Mouse (Mus musculus): Measurements from ENCODE around the gene Gcnt3.
A peak's percentile ranks its signal among the peaks of the same experiment; 100 is the strongest.

Gcnt3 gene

GRCm38 (mm10) chr9:70037988-70038387, at the start of gene Gcnt3:
Gene Gcnt3 (minus strand): TSS chr9:70038088.
- no peak for DNase-seq

GRCm38 (mm10) chr9:70087379-70087778, 49.5 kb upstream of the Gcnt3 start:
- DNase-seq: no peak

GRCm38 (mm10) chr9:70086091-70086490, 48.2 kb upstream of the Gcnt3 start:
- no peak for DNase-seq

GRCm38 (mm10) chr9:70084107-70084506, 46.2 kb upstream of the Gcnt3 start:
- peak; percentile 62 for DNase-seq

GRCm38 (mm10) chr9:70082357-70083204, 44.7 kb upstream of the Gcnt3 start:
- DNase-seq: no peak

- no peak for DNase-seq
Observed at GRCm38 (mm10) chr9:70081767-70082166, 43.9 kb upstream of the Gcnt3 start.

- DNase-seq: no peak
Observed at GRCm38 (mm10) chr9:70080976-70081375, 43.1 kb upstream of the Gcnt3 start.

- DNase-seq: no peak
Observed at GRCm38 (mm10) chr9:70080027-70080800, 42.3 kb upstream of the Gcnt3 start.

- DNase-seq: no peak
Observed at GRCm38 (mm10) chr9:70078034-70078433, 40.1 kb upstream of the Gcnt3 start.

- no peak for DNase-seq
Observed at GRCm38 (mm10) chr9:70077170-70077569, 39.3 kb upstream of the Gcnt3 start.

GRCm38 (mm10) chr9:70072387-70072786, 34.5 kb upstream of the Gcnt3 start:
- no peak for DNase-seq

GRCm38 (mm10) chr9:70069961-70070435, 32.1 kb upstream of the Gcnt3 start:
- DNase-seq: no peak

- no peak for DNase-seq
Observed at GRCm38 (mm10) chr9:70067497-70067896, 29.6 kb upstream of the Gcnt3 start.

GRCm38 (mm10) chr9:70062012-70062411, 24.1 kb upstream of the Gcnt3 start:
- no peak for DNase-seq

- DNase-seq: no peak
Observed at GRCm38 (mm10) chr9:70053411-70053810, 15.5 kb upstream of the Gcnt3 start.

- no peak for DNase-seq
Observed at GRCm38 (mm10) chr9:70052730-70053129, 14.8 kb upstream of the Gcnt3 start.

- DNase-seq: no peak
Observed at GRCm38 (mm10) chr9:70049839-70050238, 12.0 kb upstream of the Gcnt3 start.

GRCm38 (mm10) chr9:70049416-70049783, 11.5 kb upstream of the Gcnt3 start:
- no peak for DNase-seq

GRCm38 (mm10) chr9:70048751-70049415, 11.0 kb upstream of the Gcnt3 start:
- DNase-seq: no peak

GRCm38 (mm10) chr9:70048280-70048679, 10.4 kb upstream of the Gcnt3 start:
- no peak for DNase-seq

- DNase-seq: no peak
Observed at GRCm38 (mm10) chr9:70047839-70048238, 10.0 kb upstream of the Gcnt3 start.

GRCm38 (mm10) chr9:70046255-70046654, 8.4 kb upstream of the Gcnt3 start:
- no peak for DNase-seq

GRCm38 (mm10) chr9:70044865-70045264, 7.0 kb upstream of the Gcnt3 start:
- DNase-seq: no peak

Data from right cerebral cortex, adult 18-20 months (tissue).